Mouse (Mus musculus) heart, postnatal 36 days (tissue): ENCODE data around the gene Bbx. TPM values are rescaled to one million over a fixed set of nuclear protein-coding genes. Genes with fewer than 3 reads are reported as not detected.
A peak's percentile ranks its signal among the peaks of the same experiment; 100 is the strongest.

ENCODE experiments used
- DNase-seq, 2 experiments: peaks; one replicate each; pipeline ENCODE4 v3.0.0; 2021 to 2022
- intact Hi-C: fragments of 180-260 bp; cut with DNase I; formaldehyde crosslinking; loops from one replicate; pipeline ENCODE4 v1.15.1; 2025
- total RNA-seq, 2 experiments: library from RNA; stranded (reverse); gene quantifications; 2 replicates each; pipeline ENCODE4 v1.2.3; 2021

Bbx gene
- total RNA-seq, 2 experiments from 2014 or later, result 11.2 to 16.6 TPM

DNA sequence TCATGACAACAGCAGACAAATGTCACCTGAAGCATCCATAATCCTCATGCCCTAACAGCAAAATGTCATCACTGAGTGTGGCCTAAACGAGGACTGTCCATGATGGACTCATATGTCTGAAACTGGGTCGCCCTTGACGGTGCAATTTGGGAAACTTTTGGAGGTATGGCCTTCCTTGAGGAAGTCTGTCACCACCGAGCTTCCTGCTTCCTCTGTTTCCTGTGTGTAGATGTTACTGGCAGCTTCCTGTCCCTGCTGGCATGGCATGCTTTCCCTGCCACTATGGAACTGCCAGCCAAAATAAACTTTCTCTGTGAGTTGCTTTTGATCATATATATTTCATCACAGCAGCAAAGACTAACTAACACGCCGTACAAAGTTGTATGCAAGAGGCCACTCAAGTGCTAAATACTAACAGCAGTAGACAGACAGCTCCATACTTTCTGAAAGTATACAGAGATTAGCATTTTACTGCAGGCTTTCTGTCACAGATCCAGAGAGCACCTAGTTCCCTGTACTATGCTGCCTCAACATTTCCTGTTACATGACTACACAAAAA, 180.7 kb downstream of the Bbx start:
- intact Hi-C loops, result loop anchor here (5.0 to 10.0 kb wide), 2 partner anchors 183 to 271 kb away; partner anchors contain the start of gene Bbx
- DNase-seq, result no peak

DNA sequence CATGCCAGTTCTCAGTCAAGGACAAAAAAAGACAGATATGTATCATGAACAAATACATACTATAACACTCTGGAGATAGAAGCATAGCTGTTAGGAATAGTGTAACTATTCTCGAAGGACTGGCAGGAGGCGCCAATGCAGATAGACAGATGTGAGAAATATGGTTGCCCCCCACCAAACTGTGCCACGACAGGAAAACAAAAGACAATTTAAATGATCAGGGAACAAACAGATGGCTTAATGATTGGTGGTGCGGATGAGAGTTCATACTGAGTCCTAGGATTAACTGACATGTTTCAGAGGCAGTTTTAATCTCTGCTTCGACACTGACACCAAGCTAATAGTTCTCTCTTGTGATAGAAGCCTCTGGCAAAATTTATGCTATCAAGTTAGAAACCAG, 181.7 kb downstream of the Bbx start:
- DNase-seq, result no peak
- intact Hi-C loops, result loop anchor here (5.0 to 10.0 kb wide), 2 partner anchors 184 to 272 kb away; partner anchors contain the start of gene Bbx

DNA sequence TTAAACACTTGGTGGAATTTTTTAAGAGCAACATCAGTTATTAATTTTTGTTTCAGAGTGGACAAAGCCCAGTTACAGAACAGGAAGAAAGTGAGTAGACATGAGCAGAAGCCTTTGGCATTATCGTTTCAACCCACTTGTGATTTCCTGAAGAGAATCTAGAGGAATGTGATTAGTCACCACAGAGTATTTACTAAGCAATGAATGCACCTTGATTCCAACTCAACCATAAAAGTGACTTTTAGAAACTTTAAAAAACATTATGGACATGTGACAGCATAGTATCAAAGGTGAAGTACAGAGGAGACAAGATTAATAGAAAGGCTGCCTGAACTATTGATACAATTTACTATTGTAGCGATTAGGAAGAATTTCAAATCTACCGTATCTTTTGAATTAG, 183.2 kb downstream of the Bbx start:
- intact Hi-C loops, result no loop called here
- no peak for DNase-seq

DNA sequence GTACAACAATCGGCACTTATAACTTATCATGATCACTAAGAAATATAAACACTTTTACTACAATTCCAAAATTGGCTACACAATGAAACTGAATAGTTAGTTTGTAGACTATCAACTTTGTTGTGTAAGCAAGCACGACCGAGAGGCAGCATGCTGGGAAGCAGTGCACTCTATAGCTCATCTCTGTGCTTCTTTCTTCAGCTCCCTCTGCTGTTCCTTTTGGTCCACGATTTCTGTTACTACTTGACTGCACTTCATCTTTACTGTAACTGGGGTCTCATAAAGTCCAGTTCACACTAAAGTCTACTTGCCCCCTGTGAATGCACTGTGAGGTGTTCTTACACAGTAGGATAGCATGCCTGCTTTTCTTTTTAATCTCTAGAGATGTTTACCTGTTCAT, 189.7 kb downstream of the Bbx start:
- intact Hi-C loops, result no loop called here
- DNase-seq, result no peak

GRCm38 (mm10) chr16:50241604-50242003, 190.6 kb downstream of the Bbx start:
- intact Hi-C loops, result no loop called here
- DNase-seq, result no peak

DNA sequence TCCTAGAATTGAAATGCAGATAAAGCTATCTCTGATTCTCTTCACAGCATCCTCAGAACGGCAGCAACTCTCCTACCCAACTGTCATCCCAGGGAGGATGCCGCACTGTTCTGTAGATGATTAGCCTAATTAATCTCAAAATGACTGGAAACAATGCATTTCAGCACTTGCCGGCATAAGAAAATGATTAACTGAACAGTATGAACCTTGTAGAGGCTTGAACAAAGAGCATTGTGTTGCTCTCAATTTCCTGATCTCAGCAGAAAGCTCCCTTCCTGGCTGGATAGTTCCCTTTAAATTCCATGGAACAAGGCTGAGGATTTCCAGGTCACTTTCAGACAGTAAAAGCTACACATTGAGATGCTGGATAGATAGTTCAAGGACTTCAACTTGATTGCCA, 197.0 kb downstream of the Bbx start:
- intact Hi-C loops, result no loop called here
- no peak for DNase-seq

GRCm38 (mm10) chr16:50230624-50231023, 201.6 kb downstream of the Bbx start:
- intact Hi-C loops, result no loop called here

GRCm38 (mm10) chr16:50228833-50229232, 203.4 kb downstream of the Bbx start:
- intact Hi-C loops, result no loop called here
- DNase-seq, result no peak

More at GRCm38 (mm10) chr16:50230624-50231023, 201.6 kb downstream of the Bbx start:
- DNase-seq, result no peak

DNA sequence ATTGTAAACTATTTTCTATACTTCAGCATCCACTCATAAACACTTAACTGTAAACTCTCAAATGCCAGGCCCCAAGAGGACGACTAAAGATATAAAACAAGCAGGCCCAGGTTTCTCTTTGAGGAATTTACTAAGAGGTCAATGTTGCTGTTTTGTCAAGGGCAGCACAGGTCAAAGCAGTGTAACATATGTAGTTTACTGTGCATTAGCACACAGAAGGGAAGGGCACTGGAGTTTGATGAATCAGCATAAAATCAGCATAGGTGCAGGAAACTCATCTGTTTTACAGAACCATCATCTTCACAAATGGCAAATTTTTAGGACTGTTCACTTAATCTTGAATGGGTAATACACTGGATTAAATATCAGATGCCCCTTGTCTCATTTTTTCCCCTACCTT, 205.9 kb downstream of the Bbx start:
- no peak for DNase-seq
- intact Hi-C loops, result no loop called here

GRCm38 (mm10) chr16:50224946-50225345, 207.2 kb downstream of the Bbx start:
- intact Hi-C loops, result no loop called here
- DNase-seq, result no peak

DNA sequence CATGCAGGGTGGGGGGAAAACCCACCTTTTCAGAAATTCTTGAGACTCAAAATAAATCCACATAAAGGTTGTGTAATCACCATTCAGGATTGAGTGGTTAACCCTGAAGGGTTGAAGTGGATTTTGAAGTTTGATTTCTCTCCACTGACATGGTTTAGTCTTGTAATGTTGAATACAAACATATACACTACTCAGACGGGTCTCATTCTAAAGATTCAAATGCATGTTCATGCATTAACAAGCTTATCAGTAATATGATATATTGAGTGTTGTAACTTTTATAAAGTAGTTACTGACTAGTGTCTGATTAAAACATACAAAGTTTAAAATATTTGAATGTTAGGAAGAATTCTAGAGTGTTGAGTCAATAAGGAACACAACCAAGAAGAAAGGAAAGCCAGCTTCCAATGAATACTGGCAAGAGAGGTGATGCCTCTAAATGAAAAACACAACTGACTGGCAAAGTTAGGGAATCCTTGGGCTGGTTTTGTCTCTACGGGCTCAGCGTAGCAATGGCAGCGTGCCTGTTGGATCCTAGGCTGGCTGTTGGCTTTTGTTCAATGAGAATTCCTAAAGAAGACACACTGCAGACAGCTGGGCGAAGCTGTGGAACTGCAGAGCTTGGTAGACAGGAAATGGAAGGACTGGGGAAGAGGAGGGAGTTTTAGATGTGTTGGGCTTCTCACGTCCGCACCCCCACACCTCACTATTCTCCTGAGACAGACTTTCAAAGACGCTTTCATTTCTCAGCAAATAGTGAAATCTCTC, 211.3 kb downstream of the Bbx start:
- intact Hi-C loops, result no loop called here
- DNase-seq, result peak; percentile 56 to 59

DNA sequence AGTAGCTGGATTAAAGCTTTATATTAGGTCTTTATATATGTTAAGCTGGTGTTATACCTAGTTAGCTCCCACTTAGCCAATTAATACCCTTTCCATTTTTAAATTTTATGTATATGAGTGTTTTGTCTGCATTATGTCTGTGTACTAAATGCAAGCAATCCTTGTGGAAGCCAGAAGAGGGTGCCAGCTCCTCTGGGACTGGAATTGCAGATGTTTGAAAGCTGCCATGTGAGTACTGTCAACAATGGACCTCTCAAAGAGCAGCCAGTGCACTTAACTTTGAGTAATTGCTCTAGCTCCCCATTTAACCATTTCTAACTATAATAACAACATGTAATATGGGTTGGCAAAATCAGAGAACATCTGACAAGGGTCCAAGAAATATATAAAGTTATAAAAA, 215.1 kb downstream of the Bbx start:
- intact Hi-C loops, result no loop called here
- no peak for DNase-seq

DNA sequence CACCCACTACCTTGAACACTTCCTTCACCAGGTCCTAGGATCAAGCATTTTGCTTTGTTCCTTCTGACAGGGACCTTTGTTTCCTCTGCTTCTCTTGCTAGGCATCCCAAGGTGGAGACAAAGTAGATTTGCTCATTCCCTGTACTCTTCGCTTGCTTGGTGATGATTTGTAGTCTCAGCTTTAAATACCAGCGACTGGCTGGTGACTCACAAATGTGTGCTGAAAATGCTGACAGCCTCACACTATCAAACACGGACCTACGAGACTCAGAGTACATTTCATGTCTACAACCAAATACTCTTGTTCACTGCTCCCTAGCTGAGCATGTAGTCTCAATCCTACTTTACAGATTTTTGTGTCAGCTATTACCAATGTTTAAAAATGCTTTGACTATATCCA, 220.5 kb downstream of the Bbx start:
- no peak for DNase-seq
- intact Hi-C loops, result no loop called here

DNA sequence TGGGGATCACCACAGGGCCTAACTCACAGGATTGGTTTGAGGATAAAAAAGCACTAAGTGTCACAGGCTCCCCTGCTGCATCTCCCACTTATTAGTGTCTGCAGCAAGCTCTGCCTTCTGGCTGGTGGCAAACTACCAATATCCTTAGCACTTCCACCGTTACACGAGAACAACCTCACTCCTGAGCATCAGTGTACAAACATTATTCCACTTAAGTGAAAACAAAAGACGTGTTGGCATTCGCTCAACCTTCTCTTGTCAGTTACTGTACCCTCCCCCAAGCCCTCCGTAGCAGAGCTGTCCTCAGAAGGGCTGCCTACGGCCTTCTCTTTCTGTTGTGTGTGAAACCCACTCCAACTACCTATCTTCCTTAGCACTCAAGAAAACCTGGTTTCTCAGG, 221.0 kb downstream of the Bbx start:
- intact Hi-C loops, result no loop called here
- no peak for DNase-seq

DNA sequence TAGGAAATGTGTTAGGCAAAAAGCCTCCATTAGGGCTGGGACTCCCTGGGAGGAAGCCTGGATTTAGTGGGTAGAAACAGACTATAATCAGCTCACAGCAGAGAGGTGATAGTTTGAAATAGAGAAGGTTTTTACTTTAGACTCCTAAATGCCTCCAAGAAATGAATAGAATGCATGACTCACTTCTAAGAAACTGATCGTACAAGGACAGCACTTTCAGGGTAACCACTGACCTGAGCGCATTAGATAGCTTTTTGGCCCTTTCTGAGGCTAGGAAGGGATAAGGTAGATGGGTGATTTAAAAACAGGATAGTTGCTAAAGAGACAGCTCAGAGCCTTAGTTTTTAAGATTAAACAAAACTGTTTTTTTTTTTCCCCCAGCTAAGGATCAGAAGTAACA, 221.4 kb downstream of the Bbx start:
- intact Hi-C loops, result no loop called here
- no peak for DNase-seq

- no peak for DNase-seq
- intact Hi-C loops, result no loop called here
Observed at GRCm38 (mm10) chr16:50204944-50205343, 227.2 kb downstream of the Bbx start.

DNA sequence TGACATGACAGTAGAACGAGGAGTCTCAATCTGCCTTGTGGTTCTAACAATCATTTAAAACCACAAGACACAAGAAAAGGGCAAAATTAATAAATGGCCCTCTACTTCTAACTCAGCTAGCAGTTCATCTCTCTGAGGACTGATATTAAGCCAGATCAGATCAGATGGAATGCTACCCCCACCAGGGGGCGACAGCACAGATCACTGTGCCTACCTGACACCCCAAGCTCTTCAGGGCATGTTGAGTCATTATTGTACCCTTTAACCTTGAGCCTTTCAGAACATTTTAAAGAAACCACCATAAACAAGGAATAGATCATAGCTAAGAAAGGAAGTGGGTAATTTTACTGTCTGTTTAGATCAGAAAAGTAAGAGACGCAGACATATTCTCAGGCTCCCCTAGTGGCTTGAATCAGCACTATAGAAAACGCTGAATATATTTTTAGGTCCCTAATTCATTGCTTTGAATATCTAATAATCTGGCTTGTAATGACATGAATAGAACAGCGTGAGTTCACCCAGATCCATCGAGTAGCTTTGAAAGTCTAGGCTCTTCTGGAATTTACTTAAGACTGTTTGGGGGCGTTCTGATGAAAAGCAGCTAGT, 230.5 kb downstream of the Bbx start:
- intact Hi-C loops, result no loop called here
- DNase-seq, result peak in 1 of 2 experiments; percentile 50

DNA sequence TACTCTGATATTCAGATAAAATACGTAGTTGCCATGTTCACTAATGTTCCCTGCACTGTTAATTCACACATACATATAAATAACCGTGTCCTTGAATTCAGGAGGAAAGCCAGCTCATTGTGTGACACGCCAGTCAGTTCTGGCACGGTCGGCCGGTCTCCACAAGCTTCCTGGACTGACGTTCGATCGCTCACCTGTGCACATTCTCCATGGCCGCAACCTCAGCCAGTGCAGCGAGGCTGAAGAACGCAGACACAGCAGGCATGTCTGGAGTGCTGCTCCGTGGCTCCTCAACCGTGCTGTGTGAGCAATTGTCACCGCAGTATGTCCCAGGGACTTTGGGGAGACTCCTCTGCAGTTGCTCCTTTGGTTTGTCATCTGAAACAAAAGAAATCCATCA, 232.0 kb downstream of the Bbx start:
- DNase-seq, result no peak
- intact Hi-C loops, result no loop called here

DNA sequence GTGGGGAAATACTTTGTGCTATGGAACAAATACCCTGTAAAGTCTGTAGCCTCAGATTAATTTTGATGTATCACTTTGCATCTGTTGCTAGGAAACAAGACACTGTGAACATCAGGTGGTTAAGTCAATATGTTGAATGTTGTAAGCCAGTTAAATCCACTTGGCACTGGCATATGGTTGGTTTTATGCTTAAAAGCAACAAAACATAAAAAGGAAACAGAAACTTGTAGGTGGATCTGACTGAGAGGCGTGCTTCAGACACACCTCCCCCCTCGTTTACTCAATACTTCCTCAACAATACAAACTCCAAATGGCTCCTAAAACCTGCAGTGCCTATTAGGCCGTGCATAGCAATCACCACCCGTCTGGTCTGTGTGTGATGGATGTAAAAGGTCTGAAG, 236.1 kb downstream of the Bbx start:
- no peak for DNase-seq
- intact Hi-C loops, result no loop called here

DNA sequence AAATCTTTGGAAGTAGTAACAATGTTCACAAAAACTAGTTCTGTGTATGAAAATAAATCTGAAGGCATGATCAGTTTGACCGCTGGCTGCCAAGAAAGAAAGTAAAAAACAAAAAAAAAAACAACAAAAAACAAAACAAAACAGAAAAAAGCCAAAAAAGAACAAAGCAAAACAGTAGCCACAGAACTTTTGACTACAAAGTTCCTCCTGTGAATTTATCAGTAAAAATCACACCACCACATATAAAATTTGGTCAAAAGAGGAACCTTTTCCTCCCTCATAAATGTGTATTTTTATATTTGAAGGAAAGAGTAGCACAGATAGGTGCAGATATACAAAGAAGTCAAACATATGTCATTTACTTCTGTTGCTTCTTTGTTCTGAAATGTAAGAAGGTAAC, 239.6 kb downstream of the Bbx start:
- intact Hi-C loops, result no loop called here
- no peak for DNase-seq

GRCm38 (mm10) chr16:50189108-50189507, 243.1 kb downstream of the Bbx start:
- no peak for DNase-seq
- intact Hi-C loops, result loop anchor here (10.0 kb wide), 1 partner anchor 684 kb away; no protein-coding TSS in a partner anchor

DNA sequence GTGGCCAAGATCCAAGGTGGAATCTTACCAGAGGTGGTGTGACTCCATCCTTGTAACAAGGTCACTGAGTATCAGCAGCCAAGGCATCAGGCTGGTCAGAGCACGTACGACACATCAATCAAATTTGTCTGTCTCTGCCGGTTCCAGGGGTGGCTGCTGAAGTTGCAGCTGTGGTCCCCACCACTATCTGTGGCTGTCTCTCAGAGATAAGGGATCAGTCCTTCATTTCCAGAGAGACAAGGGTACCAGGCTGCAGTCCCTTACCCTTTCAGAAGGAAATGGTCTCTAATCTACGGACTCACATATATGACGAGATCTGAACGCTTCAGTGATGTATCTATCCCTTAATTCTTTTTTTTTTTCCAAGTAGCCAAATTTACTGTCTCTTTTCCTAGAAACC, 245.6 kb downstream of the Bbx start:
- DNase-seq, result no peak
- intact Hi-C loops, result loop anchor here (10.0 kb wide), 1 partner anchor 682 kb away; no protein-coding TSS in a partner anchor
